Mouse (Mus musculus) intestine, postnatal 0 days (tissue): Measurements from ENCODE around the gene Gm17268. TPM values are rescaled to one million over a fixed set of nuclear protein-coding genes. Genes with fewer than 3 reads are reported as not detected.

Source experiments
- ATAC-seq: fragments of 200-750 bp; cut with Nextera tagmentation; 2 replicates; pipeline ENCODE4 v1.8.0; 2017; ENCODE audit warnings: mild to moderate bottlenecking, moderate TSS enrichment, moderate library complexity
- H3K27ac ChIP-seq: fragments of 300-500 bp; sonication (generic); 2 replicates; pipeline ENCODE4 v1.5.1; 2014; ENCODE audit warnings: mild to moderate bottlenecking, low read depth, low read length, moderate library complexity
- H3K27me3 ChIP-seq: fragments of 300-500 bp; sonication (generic); replicated peaks from 2 replicates; pipeline ENCODE4 v1.6.1; 2014; ENCODE audit warnings: low read length, mixed read lengths; ENCODE audit not compliant: control insufficient read depth, insufficient read depth
- H3K36me3 ChIP-seq: fragments of 300-500 bp; sonication (generic); 2 replicates; pipeline ENCODE4 v1.6.1; 2014; ENCODE audit warnings: mild to moderate bottlenecking, moderate library complexity; ENCODE audit not compliant: control insufficient read depth, insufficient read depth
- H3K4me1 ChIP-seq: fragments of 300-500 bp; sonication (generic); replicated peaks from 2 replicates; pipeline ENCODE4 v1.6.1; 2014; ENCODE audit warnings: antibody characterized with exemption, low read length, mixed read lengths; ENCODE audit not compliant: control insufficient read depth, insufficient read depth
- H3K4me2 ChIP-seq: fragments of 300-500 bp; sonication (generic); replicated peaks from 2 replicates; pipeline ENCODE4 v1.6.1; 2014; ENCODE audit warnings: low read depth, mild to moderate bottlenecking, moderate library complexity
- H3K4me3 ChIP-seq: fragments of 300-500 bp; sonication (generic); 2 replicates; pipeline ENCODE4 v1.5.1; 2014; ENCODE audit warnings: low read depth, low read length
- H3K9ac ChIP-seq: fragments of 300-500 bp; sonication (generic); 2 replicates; pipeline ENCODE4 v1.6.1; 2014; ENCODE audit warnings: mild to moderate bottlenecking, low read depth, low read length
- H3K9me3 ChIP-seq: fragments of 300-500 bp; sonication (generic); 2 replicates; pipeline ENCODE4 v1.6.1; 2016; ENCODE audit warnings: mixed run types; ENCODE audit not compliant: control insufficient read depth
- CTCF ChIP-seq: sonication (generic); IDR thresholded peaks from 2 replicates; pipeline ENCODE4 v1.5.1; 2016; ENCODE audit warnings: low read depth, mild to moderate bottlenecking, control low read depth, antibody characterized with exemption, moderate library complexity
- WGBS: fragments of 180-500 bp; shearing (Covaris S2); extraction: QIAGEN DNeasy Blood & Tissue Kit; methylation state at CpG from one replicate; pipeline ENCODE4 v1.1.7; 2014; 5-methylcytosine and 5-hydroxymethylcytosine counted together
- polyA plus RNA-seq: library from polyadenylated mRNA; unstranded; fragments of >200 nt; fragmentation: Nextera tagmentation; extraction: Ambion mirVana; gene quantifications from 2 replicates; pipeline ENCODE4 v1.2.1, GENCODE M21; 2015

The Gm17268 gene
- polyA plus RNA-seq, 1 experiment from 2014 or later, result not detected

DNA sequence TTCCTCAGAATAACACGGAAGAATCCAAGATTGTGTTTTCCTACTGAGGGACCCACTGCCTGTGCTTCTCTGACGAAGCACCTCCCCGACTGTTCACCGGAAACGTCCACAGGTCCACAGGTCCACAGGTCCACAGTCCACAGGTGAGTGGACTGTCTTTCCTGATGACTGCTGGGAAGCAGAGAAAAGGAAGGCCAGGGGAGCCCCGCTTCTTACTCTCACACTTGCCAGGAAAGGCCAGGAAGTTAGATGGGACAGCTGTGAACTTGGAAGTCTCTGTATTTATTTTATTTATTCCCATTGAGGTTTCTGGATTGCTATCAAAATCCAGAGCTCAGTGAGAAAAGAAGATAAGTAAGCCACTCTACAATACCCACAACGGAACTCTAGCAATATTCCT lies 15.5 kb upstream of the Gm17268 start:
- Histone ChIP-seq H3K4me2 (no peak overlapping the region), H3K4me3 (no peak overlapping the region), H3K27me3 (no peaks in the 10 kb centered on the region), H3K4me1 (no peaks in the 10 kb centered on the region), H3K9ac (no peak overlapping the region), H3K36me3 (no peaks in the 10 kb centered on the region), H3K27ac (no peak overlapping the region), H3K9me3 (no peaks in the 10 kb centered on the region)
- ATAC-seq, result no peak
- no peak for TF ChIP-seq CTCF
- 75% methylated on average over 7 of the region's 7 CpGs for WGBS

DNA sequence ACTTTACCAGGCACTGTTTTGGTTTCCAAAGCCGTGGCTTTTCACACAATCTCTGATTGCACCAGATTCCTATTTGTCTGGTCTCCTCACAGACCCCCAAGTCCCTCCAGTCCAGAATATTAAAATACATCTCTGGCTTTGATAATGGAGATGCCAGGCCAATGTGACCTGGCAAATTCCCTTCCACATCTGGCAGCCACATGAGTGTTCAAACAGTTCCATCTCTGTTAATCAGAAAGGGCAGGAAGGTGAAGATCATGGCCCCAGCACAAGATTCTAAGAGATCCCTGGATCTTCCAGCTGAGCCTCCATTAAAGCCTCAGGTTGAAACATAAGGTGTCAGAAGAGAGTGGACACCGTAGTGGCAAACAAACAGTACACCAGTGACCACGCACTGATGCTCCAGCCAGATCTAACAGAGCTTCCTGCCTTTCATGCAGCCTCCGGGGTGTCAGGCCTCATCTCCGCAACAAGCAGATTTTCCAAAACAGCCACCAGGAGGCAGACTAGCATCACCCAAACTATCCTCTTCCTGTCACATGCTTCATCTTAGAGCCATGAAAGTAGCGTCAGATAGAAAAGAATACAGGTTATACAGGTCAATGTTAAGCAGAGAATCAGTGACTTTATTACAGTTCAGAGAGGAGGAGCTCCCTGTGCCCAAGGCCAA lies 9.5 kb upstream of the Gm17268 start:
- peak; percentile 78 for TF ChIP-seq CTCF
- WGBS, result 40% methylated on average over 6 of the region's 6 CpGs

DNA sequence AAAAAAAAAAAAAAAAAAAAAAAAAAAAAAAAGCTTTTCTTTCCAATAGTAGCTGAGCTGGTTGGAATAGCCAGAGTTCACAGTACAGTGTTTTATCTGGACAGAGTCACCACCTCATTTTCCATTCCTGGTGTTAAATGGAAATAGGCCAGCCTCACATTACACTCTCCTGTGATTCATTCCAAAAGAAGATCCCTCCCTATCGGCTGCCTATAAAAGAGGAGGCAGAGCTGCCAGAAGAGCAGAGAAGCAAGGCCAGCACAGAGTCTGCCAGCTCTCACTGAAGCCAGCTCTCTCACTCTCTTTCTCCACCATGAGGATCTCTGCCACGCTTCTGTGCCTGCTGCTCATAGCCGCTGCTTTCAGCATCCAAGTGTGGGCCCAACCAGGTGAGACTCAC lies 7.1 kb upstream of the Gm17268 start, which contains the start of gene Ccl7:
TSS of gene Ccl7 (plus strand) at position 242 of the 400 bp plus-strand sequence.
- ATAC-seq, result no peak
- no peaks in the 10 kb centered on the region for H3K9me3 ChIP-seq
- no peak within 1 kb of the TSS for H3K4me2 ChIP-seq
- no peaks in the 10 kb centered on the region for H3K4me1 ChIP-seq
- no peaks in the 10 kb centered on the region for H3K36me3 ChIP-seq
- 70% methylated on average over 3 of the region's 3 CpGs for WGBS
- TF ChIP-seq CTCF, result no peak
- no peak within 1 kb of the TSS for H3K4me3 ChIP-seq
- no peak within 1 kb of the TSS for H3K27ac ChIP-seq
- H3K9ac ChIP-seq, result no peak within 1 kb of the TSS
- no peaks in the 10 kb centered on the region for H3K27me3 ChIP-seq

More for the DNA sequence above, 9.5 kb upstream of the Gm17268 start:
- Histone ChIP-seq H3K27me3 (no peaks in the 10 kb centered on the region), H3K4me3 (no peak overlapping the region), H3K4me1 (no peaks in the 10 kb centered on the region), H3K4me2 (no peak overlapping the region), H3K27ac (no peak overlapping the region), H3K36me3 (no peaks in the 10 kb centered on the region), H3K9ac (no peak overlapping the region), H3K9me3 (no peaks in the 10 kb centered on the region)
- no peak for ATAC-seq

DNA sequence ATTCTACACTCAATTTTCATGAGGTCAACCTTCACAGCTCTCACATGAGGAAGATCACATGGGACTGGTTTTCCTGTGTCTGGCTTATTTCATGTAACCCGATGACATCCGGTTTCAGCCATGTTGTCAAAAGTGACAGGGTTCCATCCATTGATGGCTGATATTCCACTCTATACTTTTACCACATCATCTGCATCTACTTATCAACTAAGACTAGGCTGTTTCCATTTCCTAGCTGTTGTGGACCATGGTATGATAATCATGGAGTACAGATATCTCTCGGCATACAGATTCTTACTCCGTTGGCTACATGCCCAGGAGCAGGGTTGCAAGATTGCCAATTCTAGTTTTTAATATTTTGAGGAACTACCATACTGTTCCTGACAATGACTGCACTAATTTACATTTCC lies 3.3 kb upstream of the Gm17268 start:
- H3K27ac ChIP-seq, result no peak overlapping the region
- H3K36me3 ChIP-seq, result no peaks in the 10 kb centered on the region
- 80% methylated on average over 4 of the region's 4 CpGs for WGBS
- H3K4me2 ChIP-seq, result no peak overlapping the region
- H3K27me3 ChIP-seq, result no peaks in the 10 kb centered on the region
- H3K4me1 ChIP-seq, result no peaks in the 10 kb centered on the region
- no peaks in the 10 kb centered on the region for H3K9me3 ChIP-seq
- no peak overlapping the region for H3K9ac ChIP-seq
- no peak for ATAC-seq
- no peak overlapping the region for H3K4me3 ChIP-seq
- TF ChIP-seq CTCF, result no peak

DNA sequence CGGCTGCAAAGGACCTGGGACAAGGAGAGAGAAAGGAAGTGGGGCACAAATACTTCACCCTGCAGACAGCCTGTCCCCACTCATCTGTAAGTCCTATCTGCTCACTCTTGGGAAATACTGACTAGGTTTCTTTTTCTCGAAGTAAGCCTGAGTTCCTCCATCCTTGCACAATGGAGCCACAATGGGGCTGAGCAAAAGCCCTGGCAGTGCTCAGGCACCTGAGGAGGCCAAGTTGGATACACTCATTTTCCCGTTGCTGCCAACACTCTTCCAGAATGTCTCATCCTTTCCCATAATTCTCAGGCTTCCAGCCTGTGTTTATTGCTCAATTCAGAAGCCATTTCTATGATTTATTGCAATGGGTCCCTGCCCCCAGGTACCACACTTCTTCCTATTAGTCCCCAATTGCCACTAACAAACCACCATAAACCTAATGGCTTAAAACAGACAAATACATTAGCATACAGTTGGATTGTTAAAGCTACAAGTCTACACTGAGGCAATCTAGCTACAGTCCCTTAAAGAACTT lies 834 bp upstream of the Gm17268 start:
- Histone ChIP-seq H3K4me1 (no peaks in the 10 kb centered on the region), H3K27me3 (no peaks in the 10 kb centered on the region), H3K4me2 (no peak overlapping the region), H3K9ac (no peak overlapping the region), H3K27ac (no peak overlapping the region), H3K9me3 (no peaks in the 10 kb centered on the region), H3K36me3 (no peaks in the 10 kb centered on the region), H3K4me3 (no peak overlapping the region)
- TF ChIP-seq CTCF, result no peak
- no peak for ATAC-seq
- 62% methylated on average over 3 of the region's 3 CpGs for WGBS

DNA sequence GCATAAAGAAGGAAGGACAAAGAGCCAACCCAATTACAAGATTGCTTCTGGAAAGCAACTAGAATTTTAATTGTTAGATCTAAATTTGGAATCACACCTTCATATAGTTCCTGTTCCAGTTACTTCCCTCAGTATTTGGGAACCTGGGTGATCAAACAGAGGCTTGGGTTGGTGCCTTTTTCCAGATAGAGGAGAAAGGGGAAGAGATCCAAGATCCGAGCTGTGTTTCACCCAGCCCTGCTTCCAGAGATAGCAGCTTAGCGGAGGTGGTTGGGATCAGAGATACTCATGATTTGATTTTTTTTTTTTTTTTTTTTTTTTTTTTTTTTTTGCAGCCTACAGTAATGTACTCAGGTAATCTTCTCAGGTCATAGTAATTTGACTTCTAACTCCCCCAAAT lies 2.5 kb downstream of the Gm17268 start:
- Histone ChIP-seq H3K4me2 (no peak overlapping the region), H3K4me3 (no peak overlapping the region), H3K4me1 (no peaks in the 10 kb centered on the region), H3K9me3 (no peaks in the 10 kb centered on the region), H3K27ac (no peak overlapping the region), H3K27me3 (no peaks in the 10 kb centered on the region), H3K36me3 (no peaks in the 10 kb centered on the region), H3K9ac (no peak overlapping the region)
- 84% methylated on average over 2 of the region's 2 CpGs for WGBS
- no peak for TF ChIP-seq CTCF
- ATAC-seq, result no peak

DNA sequence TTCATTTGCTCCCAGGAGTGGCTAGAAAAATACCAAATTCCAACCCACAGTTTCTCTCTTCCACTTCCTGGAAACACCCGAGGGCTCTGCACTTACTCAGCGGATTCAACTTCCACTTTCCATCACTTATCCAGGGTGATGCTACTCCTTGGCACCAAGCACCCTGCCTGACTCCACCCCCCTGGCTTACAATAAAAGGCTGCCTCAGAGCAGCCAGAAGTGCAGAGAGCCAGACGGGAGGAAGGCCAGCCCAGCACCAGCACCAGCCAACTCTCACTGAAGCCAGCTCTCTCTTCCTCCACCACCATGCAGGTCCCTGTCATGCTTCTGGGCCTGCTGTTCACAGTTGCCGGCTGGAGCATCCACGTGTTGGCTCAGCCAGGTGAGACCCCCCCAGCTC lies 3.0 kb downstream of the Gm17268 start, which contains the start of gene Ccl2:
TSS of gene Ccl2 (plus strand) at position 216 of the 400 bp plus-strand sequence.
- no peaks in the 10 kb centered on the region for H3K4me1 ChIP-seq
- no peak for TF ChIP-seq CTCF
- no peaks in the 10 kb centered on the region for H3K36me3 ChIP-seq
- no peak within 1 kb of the TSS for H3K4me3 ChIP-seq
- WGBS, result 33% methylated on average over 5 of the region's 5 CpGs
- no peak within 1 kb of the TSS for H3K4me2 ChIP-seq
- no peaks in the 10 kb centered on the region for H3K9me3 ChIP-seq
- H3K27me3 ChIP-seq, result no peaks in the 10 kb centered on the region
- no peak for ATAC-seq
- H3K27ac ChIP-seq, result no peak within 1 kb of the TSS
- H3K9ac ChIP-seq, result no peak within 1 kb of the TSS
